25 mouse cellular contexts compared by ENCODE assay signal in genomic region chr14:93846091-93846677, GRCm38 (mm10). TPM values are rescaled to one million over a fixed set of nuclear protein-coding genes. Genes with fewer than 3 reads are reported as not detected.
"Had no signal": no experiment of that assay in that cellular context is flagged by ENCODE, and none has a peak within 500 bp of the region (broad histone marks: within the 10 kb centered on the region; RNA-seq: fewer than 3 reads in every experiment).

No protein-coding gene starts in this region.

- H3K27ac ChIP-seq: limb, embryonic 12.5 days; limb, embryonic 15.5 days; liver, embryonic 12.5 days; liver, embryonic 15.5 days; lung, embryonic 15.5 days; neural tube, embryonic 13.5 days; stomach, embryonic 15.5 days had no signal

- H3K9me3 ChIP-seq: limb, embryonic 12.5 days; limb, embryonic 15.5 days; liver, embryonic 12.5 days; liver, embryonic 15.5 days; lung, embryonic 15.5 days; neural tube, embryonic 13.5 days; stomach, embryonic 15.5 days had no signal

- H3K9ac ChIP-seq: limb, embryonic 12.5 days; limb, embryonic 15.5 days; liver, embryonic 12.5 days; liver, embryonic 15.5 days; lung, embryonic 15.5 days; neural tube, embryonic 13.5 days; stomach, embryonic 15.5 days had no signal

- H3K4me2 ChIP-seq: limb, embryonic 12.5 days; limb, embryonic 15.5 days; liver, embryonic 12.5 days; liver, embryonic 15.5 days; lung, embryonic 15.5 days; neural tube, embryonic 13.5 days; stomach, embryonic 15.5 days had no signal

- H3K4me1 ChIP-seq: limb, embryonic 12.5 days; limb, embryonic 15.5 days; liver, embryonic 12.5 days; liver, embryonic 15.5 days; lung, embryonic 15.5 days; stomach, embryonic 15.5 days had no signal

- ATAC-seq: intestine, embryonic 16.5 days; liver, embryonic 12.5 days had no signal

- H3K36me3 ChIP-seq: limb, embryonic 12.5 days; limb, embryonic 15.5 days; liver, embryonic 12.5 days; liver, embryonic 15.5 days; lung, embryonic 15.5 days; neural tube, embryonic 13.5 days; stomach, embryonic 15.5 days had no signal

- DNase-seq: kidney, adult 18-20 months; kidney, adult 9 months; kidney, postnatal 14 days; kidney, postnatal 4 days; left cerebral cortex, postnatal 4 days; lung, adult 18-20 months; lung, postnatal 10 days; lung, postnatal 4 days; retina, postnatal 1 day; right cerebral cortex, postnatal 25 days; spleen, adult 18-20 months; thymus, postnatal 25 days had no signal

- H3K4me3 ChIP-seq: limb, embryonic 12.5 days; limb, embryonic 15.5 days; liver, embryonic 12.5 days; liver, embryonic 15.5 days; lung, embryonic 15.5 days; myocyte; neural tube, embryonic 13.5 days; stomach, embryonic 15.5 days had no signal

- H3K27me3 ChIP-seq: limb, embryonic 12.5 days; limb, embryonic 15.5 days; liver, embryonic 12.5 days; liver, embryonic 15.5 days; lung, embryonic 15.5 days; neural tube, embryonic 13.5 days; stomach, embryonic 15.5 days had no signal

RNA-seq across cellular contexts. Expression of gene Pcdh9, which starts 44.3 kb away (rescaled TPM):
- total RNA-seq: megakaryocyte progenitor cell, adult 5-6 weeks; megakaryocyte-erythroid progenitor cell, adult 5-6 weeks; monocyte, adult 5-6 weeks; neutrophil, adult 5-6 weeks had no signal
